Mouse (Mus musculus) hindbrain, embryonic 11.5 days (tissue): ENCODE measurements around the gene Fam160a1. TPM values are rescaled to one million over a fixed set of nuclear protein-coding genes. Genes with fewer than 3 reads are reported as not detected.

ENCODE experiments used
- ATAC-seq: fragments of 200-750 bp; cut with Nextera tagmentation; 2 replicates; pipeline ENCODE4 v1.8.0; 2017; ENCODE audit warnings: mild to moderate bottlenecking, moderate TSS enrichment, moderate library complexity; ENCODE audit not compliant: low FRiP score
- DNase-seq: peaks from one replicate; pipeline ENCODE4 v3.0.0-alpha.2; 2015; ENCODE audit warnings: low spot score
- H3K27ac ChIP-seq: fragments of 300-500 bp; sonication (generic); 2 replicates; pipeline ENCODE4 v1.5.1; 2014; ENCODE audit warnings: mild to moderate bottlenecking, low read depth, low read length
- H3K27me3 ChIP-seq: fragments of 300-500 bp; sonication (generic); 2 replicates; pipeline ENCODE4 v1.6.1; 2014; ENCODE audit warnings: mild to moderate bottlenecking, low read length, moderate library complexity, mixed read lengths; ENCODE audit not compliant: control insufficient read depth, insufficient read depth
- H3K36me3 ChIP-seq: fragments of 300-500 bp; sonication (generic); 2 replicates; pipeline ENCODE4 v1.6.1; 2014; ENCODE audit warnings: mild to moderate bottlenecking, low read length, moderate library complexity, mixed read lengths; ENCODE audit not compliant: control insufficient read depth, insufficient read depth
- H3K4me1 ChIP-seq: fragments of 300-500 bp; sonication (generic); replicated peaks from 2 replicates; pipeline ENCODE4 v1.6.1; 2014; ENCODE audit warnings: low read length, mixed read lengths; ENCODE audit not compliant: control insufficient read depth, insufficient read depth
- H3K4me2 ChIP-seq: fragments of 300-500 bp; sonication (generic); replicated peaks from 2 replicates; pipeline ENCODE4 v1.6.1; 2014; ENCODE audit warnings: mild to moderate bottlenecking, low read depth, low read length
- H3K4me3 ChIP-seq: fragments of 300-500 bp; sonication (generic); 2 replicates; pipeline ENCODE4 v1.5.1; 2014; ENCODE audit warnings: low read depth, low read length
- H3K9ac ChIP-seq: fragments of 300-500 bp; sonication (generic); 2 replicates; pipeline ENCODE4 v1.6.1; 2014; ENCODE audit warnings: low read depth, low read length
- H3K9me3 ChIP-seq: fragments of 300-500 bp; sonication (generic); 2 replicates; pipeline ENCODE4 v1.6.1; 2016; ENCODE audit warnings: low read length; ENCODE audit not compliant: control insufficient read depth
- WGBS: fragments of 180-500 bp; shearing (Covaris S2); extraction: QIAGEN DNeasy Blood & Tissue Kit; methylation state at CpG from one replicate; pipeline ENCODE4 v1.1.7; 2014; 5-methylcytosine and 5-hydroxymethylcytosine counted together
- polyA plus RNA-seq: library from polyadenylated mRNA; unstranded; fragments of >200 nt; fragmentation: Nextera tagmentation; extraction: Ambion mirVana; gene quantifications from 2 replicates; pipeline ENCODE4 v1.2.1, GENCODE M21; 2014

Fam160a1 gene
- polyA plus RNA-seq, 1 experiment from 2014 or later, result 0.60 TPM

DNA sequence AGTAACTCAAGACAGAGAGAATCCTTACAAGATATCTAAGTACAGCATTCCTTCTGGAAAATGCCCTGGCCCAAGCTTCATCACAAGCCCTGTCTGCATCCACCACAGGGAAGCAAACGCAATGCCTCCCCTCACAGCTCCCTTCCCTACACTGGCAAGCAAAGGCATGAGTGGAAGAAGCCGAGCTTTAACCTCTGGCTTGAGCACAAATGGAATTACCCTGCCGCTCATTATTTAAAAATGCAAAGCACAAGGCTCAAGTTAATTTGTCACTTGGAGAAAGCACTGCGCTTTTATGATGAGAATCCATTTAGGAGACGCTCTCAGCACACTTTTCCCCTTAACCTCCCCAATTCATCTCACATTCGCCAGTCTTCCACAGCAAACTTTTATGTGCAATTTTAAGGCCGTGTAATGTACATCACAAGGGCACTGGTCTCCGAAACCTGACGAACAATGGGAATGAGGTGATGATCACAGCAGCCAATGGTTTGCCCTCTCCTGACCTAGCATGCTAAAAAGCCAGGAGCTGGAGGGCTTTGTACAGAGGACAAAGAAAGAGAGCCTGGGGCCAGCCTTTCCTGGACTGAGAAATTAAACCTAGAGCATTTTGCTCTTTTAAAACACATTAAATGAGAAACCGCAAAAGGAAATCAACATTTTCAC lies 15.5 kb upstream of the Fam160a1 start:
- 58% methylated on average over 10 of the region's 10 CpGs for WGBS
- no peak overlapping the region for H3K4me3 ChIP-seq
- no peaks in the 10 kb centered on the region for H3K36me3 ChIP-seq
- ATAC-seq (no peak), DNase-seq (peak; percentile 10)
- no peaks in the 10 kb centered on the region for H3K27me3 ChIP-seq
- H3K4me2 ChIP-seq, result no peak overlapping the region
- no peak overlapping the region for H3K27ac ChIP-seq
- no peaks in the 10 kb centered on the region for H3K9me3 ChIP-seq
- H3K9ac ChIP-seq, result no peak overlapping the region
- H3K4me1 ChIP-seq, result no peaks in the 10 kb centered on the region

DNA sequence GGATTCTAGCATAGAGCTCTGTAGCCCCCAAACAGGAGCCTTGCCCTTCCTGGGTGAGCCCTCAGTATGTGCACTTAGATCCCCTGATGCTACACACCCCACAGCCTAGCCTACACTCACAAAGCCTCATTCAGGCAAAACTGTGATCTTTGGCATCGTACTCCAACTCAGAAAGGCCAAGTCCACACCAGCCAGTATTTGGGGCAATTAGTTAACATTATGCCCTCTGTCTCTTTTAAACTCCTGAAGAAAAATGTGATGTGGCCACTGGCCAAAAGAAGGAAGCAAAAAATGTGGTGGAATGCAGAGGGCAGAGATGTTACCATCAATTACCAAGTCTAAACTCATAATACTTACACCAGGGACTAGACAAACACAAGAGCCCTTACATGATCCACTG lies 14.7 kb upstream of the Fam160a1 start:
- H3K4me3 ChIP-seq, result no peak overlapping the region
- no peaks in the 10 kb centered on the region for H3K4me1 ChIP-seq
- WGBS, result 88% methylated on average over 1 of the region's 1 CpGs
- no peaks in the 10 kb centered on the region for H3K27me3 ChIP-seq
- no peak for DNase-seq
- no peak overlapping the region for H3K27ac ChIP-seq
- H3K36me3 ChIP-seq, result no peaks in the 10 kb centered on the region
- no peak overlapping the region for H3K4me2 ChIP-seq
- H3K9me3 ChIP-seq, result no peaks in the 10 kb centered on the region
- ATAC-seq, result no peak
- H3K9ac ChIP-seq, result no peak overlapping the region

DNA sequence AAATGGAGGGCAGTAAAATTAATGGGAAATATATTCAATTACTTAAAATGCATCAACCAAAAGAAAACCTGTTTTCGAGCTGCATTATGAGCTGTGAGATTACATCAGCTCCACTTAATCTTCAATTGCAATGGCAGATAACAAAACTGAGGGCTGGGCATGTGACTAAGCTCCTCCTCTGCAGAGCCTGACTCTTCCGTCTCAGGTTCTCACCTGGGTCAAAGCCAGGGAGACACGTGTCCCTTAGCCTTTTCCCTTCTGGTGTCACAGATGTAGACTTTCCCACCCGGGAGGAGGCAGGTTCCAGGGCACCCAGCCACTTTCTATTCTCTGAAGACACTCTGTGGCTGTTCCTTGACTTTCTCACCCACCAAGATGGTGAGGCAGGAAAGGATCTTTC lies 12.0 kb upstream of the Fam160a1 start:
- DNase-seq (no peak), ATAC-seq (no peak)
- H3K27me3 ChIP-seq, result no peaks in the 10 kb centered on the region
- H3K9me3 ChIP-seq, result no peaks in the 10 kb centered on the region
- H3K4me1 ChIP-seq, result no peaks in the 10 kb centered on the region
- 80% methylated on average over 4 of the region's 4 CpGs for WGBS
- no peak overlapping the region for H3K9ac ChIP-seq
- H3K4me2 ChIP-seq, result no peak overlapping the region
- H3K36me3 ChIP-seq, result no peaks in the 10 kb centered on the region
- H3K27ac ChIP-seq, result no peak overlapping the region
- H3K4me3 ChIP-seq, result no peak overlapping the region

DNA sequence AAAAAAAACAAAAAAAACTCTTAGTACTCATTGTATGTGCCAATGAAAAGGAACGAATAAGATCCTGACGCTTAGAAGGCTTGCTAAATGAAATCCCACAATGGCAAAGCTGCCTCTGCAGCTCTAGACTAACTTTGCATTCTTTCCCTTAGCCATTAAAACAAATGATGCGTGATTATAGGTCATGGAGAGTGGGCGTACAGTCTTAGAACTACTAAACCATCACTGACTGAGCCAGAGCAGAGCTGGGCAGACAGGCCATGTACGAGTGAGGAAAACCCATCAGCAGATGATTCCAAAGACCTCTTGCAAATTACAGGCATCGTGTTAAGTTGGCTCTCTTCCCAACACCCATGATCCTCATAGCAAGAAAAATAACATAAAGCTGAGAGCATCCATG lies 10.7 kb upstream of the Fam160a1 start:
- H3K4me2 ChIP-seq, result no peak overlapping the region
- no peak overlapping the region for H3K27ac ChIP-seq
- H3K36me3 ChIP-seq, result no peaks in the 10 kb centered on the region
- no peak overlapping the region for H3K4me3 ChIP-seq
- H3K9ac ChIP-seq, result no peak overlapping the region
- DNase-seq (no peak), ATAC-seq (no peak)
- 78% methylated on average over 6 of the region's 6 CpGs for WGBS
- H3K4me1 ChIP-seq, result no peaks in the 10 kb centered on the region
- H3K27me3 ChIP-seq, result no peaks in the 10 kb centered on the region
- H3K9me3 ChIP-seq, result no peaks in the 10 kb centered on the region

DNA sequence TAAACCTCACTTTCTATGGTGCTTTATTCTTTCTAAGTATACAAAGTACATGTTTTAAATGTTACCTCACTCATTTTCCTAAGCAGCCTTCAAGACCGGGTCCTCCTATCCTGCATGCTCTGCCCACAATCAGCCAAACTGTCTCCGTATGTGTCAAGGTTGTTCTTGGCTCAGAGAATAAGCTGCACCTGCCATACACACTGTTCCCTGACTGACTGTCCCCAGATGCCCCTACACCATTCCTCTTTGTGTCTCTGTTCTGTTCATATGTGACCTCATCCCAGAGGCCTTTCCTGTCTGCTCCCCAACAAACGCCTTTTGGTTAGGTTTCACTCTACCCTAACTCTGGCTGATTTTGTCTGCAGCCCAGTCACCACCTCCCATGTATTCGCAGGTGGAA lies 10.2 kb upstream of the Fam160a1 start:
- ATAC-seq, result no peak
- Histone ChIP-seq H3K27me3 (no peaks in the 10 kb centered on the region), H3K9me3 (no peaks in the 10 kb centered on the region), H3K27ac (no peak overlapping the region), H3K36me3 (no peaks in the 10 kb centered on the region), H3K4me2 (no peak overlapping the region), H3K9ac (no peak overlapping the region), H3K4me3 (no peak overlapping the region), H3K4me1 (no peaks in the 10 kb centered on the region)
- DNase-seq, result no peak
- WGBS, result 81% methylated on average over 4 of the region's 4 CpGs

DNA sequence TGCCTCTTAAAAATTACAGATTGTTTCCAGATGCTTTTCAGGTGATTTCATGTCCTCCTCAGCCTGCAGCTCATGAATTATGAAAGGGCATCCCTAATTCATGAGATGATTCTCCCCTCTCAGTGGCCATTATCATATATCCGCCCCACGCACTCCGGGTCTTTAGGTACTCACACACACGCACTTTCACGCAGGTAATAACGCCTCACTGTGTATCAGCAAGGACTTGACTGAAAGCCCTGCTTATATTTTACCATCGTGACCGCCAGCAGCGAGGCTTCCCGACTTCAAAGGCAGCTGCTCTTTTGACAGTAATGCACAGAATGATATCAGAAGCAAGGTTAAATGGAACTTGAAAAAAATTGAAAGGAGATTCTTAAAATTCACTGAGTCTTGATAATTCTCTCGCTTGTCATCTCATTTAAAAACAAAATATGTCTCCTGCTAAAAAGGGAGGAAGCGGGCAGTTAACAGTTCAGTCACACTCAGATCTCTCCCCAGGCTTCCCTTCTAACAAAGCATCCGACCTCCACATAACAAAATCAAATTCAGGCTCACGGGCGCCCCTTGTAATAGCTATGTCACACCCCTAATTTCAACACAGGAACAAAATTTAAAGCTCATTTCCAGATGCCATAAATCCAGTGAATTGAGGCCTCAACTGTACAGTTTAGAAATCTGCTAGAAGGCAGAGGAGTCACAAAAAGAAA lies 3.9 kb upstream of the Fam160a1 start:
- WGBS, result 79% methylated on average over 15 of the region's 15 CpGs
- H3K4me1 ChIP-seq, result no peaks in the 10 kb centered on the region
- no peak overlapping the region for H3K4me2 ChIP-seq
- H3K27me3 ChIP-seq, result no peaks in the 10 kb centered on the region
- H3K27ac ChIP-seq, result no peak overlapping the region
- no peaks in the 10 kb centered on the region for H3K36me3 ChIP-seq
- H3K9me3 ChIP-seq, result no peaks in the 10 kb centered on the region
- no peak overlapping the region for H3K9ac ChIP-seq
- DNase-seq, result no peak
- ATAC-seq, result no peak
- no peak overlapping the region for H3K4me3 ChIP-seq

DNA sequence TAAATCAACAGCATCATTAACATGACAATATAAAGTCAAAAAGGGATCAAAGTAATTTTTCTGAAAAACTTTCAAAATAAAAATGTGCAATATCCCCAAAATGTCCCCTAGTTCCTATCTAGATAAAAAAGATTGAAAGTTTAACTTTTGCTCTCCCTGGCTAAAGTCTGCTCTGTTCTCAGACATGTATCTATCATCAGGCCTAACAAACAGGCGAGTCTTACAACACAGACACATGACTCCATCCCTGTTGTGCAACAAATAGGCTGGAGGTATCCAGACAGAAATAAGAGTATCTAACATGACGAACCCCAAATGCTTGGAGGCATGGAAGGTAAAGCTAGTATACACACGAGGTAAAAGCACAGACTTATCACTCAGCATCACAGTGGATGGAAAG lies 2.2 kb upstream of the Fam160a1 start:
- Histone ChIP-seq H3K9me3 (no peaks in the 10 kb centered on the region), H3K4me1 (no peaks in the 10 kb centered on the region), H3K27me3 (no peaks in the 10 kb centered on the region), H3K36me3 (no peaks in the 10 kb centered on the region), H3K27ac (no peak overlapping the region), H3K4me3 (no peak overlapping the region), H3K9ac (no peak overlapping the region), H3K4me2 (no peak overlapping the region)
- ATAC-seq, result no peak
- WGBS, result 77% methylated on average over 3 of the region's 3 CpGs
- no peak for DNase-seq

DNA sequence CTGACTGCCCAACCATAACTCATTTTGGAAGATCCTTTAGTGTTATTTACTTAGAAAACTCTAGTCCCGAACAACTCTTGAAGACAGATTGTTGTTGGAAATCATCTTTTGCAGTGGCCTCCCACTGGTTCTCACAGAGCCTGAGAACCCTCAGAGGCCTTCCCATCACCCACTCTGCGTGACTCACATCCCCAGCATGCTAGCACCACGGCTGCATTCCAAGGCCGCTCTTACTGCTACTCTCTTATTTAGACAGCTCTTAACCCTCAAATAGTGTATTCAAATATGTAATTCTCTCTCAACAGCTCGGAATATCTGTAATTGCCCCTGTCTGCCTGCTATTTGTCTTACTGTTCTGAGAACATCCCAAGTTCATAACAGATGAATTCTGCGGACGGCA lies 2.9 kb downstream of the Fam160a1 start:
- DNase-seq, result no peak
- Histone ChIP-seq H3K27ac (no peak overlapping the region), H3K27me3 (no peaks in the 10 kb centered on the region), H3K9me3 (no peaks in the 10 kb centered on the region), H3K9ac (no peak overlapping the region), H3K36me3 (no peaks in the 10 kb centered on the region), H3K4me3 (no peak overlapping the region), H3K4me1 (no peaks in the 10 kb centered on the region), H3K4me2 (no peak overlapping the region)
- no peak for ATAC-seq
- WGBS, result 60% methylated on average over 7 of the region's 7 CpGs
